Mouse (Mus musculus) kidney, adult 10 weeks (tissue): Measurements from ENCODE around the gene Htra2. TPM values are rescaled to one million over a fixed set of nuclear protein-coding genes. Genes with fewer than 3 reads are reported as not detected.

Experiments
- polyA plus RNA-seq: library from polyadenylated mRNA; stranded (reverse); fragments of 350-450 nt; fragmentation: Illumina TruSeq; extraction: RNeasy Lipid Tissue Mini Kit (QIAGEN cat#74804); gene quantifications from one replicate; pipeline ENCODE4 v1.2.3, GENCODE M21; 2014; ENCODE audit warnings: low read depth, low replicate concordance

The Htra2 gene
- polyA plus RNA-seq: 1.8 TPM

GRCm38 (mm10) chr6:83054871-83055431, at the start of gene Htra2:
TSS of gene Htra2 (minus strand) at chr6:83055273.

GRCm38 (mm10) chr6:83101316-83101687, 46.2 kb upstream of the Htra2 start, which contains the start of the genes Ccdc142 and Gm42688:
TSS of gene Ccdc142 (plus strand) at chr6:83101601.
TSS of gene Gm42688 (plus strand) at chr6:83101617.

GRCm38 (mm10) chr6:83086121-83087035, 31.3 kb upstream of the Htra2 start, which contains the start of gene Lbx2:
TSS of gene Lbx2 (plus strand) at chr6:83086367.

GRCm38 (mm10) chr6:83077630-83078323, 22.7 kb upstream of the Htra2 start, which contains the start of gene Pcgf1:
TSS of gene Pcgf1 (plus strand) at chr6:83077869.

GRCm38 (mm10) chr6:83070247-83070310, 15.0 kb upstream of the Htra2 start, which contains the start of gene Tlx2:
TSS of gene Tlx2 (minus strand) at chr6:83070293.

GRCm38 (mm10) chr6:83057790-83058189, 2.7 kb upstream of the Htra2 start, which contains the start of gene Dqx1:
TSS of gene Dqx1 (plus strand) at chr6:83057844.

GRCm38 (mm10) chr6:83054074-83054851, 810 bp downstream of the Htra2 start, which contains the start of gene Aup1:
TSS of gene Aup1 (plus strand) at chr6:83054521.

GRCm38 (mm10) chr6:83033249-83034185, 21.6 kb downstream of the Htra2 start, which contains the start of the genes Dok1 and Loxl3:
TSS of gene Dok1 (minus strand) at chr6:83033471.
TSS of gene Loxl3 (plus strand) at chr6:83034173.

Other genes with a start within 250 kb of the Htra2 start
- gene Sema4f, start 115.5 kb downstream of the Htra2 start, polyA plus RNA-seq: not detected
- not detected for gene M1ap, start 108.4 kb downstream of the Htra2 start, polyA plus RNA-seq
- not detected for gene Dok1, start 21.8 kb downstream of the Htra2 start, polyA plus RNA-seq
- 1.3 TPM for gene Loxl3, start 21.1 kb downstream of the Htra2 start, polyA plus RNA-seq
- gene Aup1, start 752 bp downstream of the Htra2 start, polyA plus RNA-seq: 3.8 TPM
- gene Dqx1, start 2.6 kb upstream of the Htra2 start, polyA plus RNA-seq: 0.61 TPM
- not detected for gene Tlx2, start 15.0 kb upstream of the Htra2 start, polyA plus RNA-seq
- gene Pcgf1, start 22.6 kb upstream of the Htra2 start, polyA plus RNA-seq: 3.8 TPM
- gene Lbx2, start 31.1 kb upstream of the Htra2 start, polyA plus RNA-seq: not detected
- gene Ccdc142, start 46.3 kb upstream of the Htra2 start, polyA plus RNA-seq: not detected
- 0.53 TPM for gene Gm42688, start 46.3 kb upstream of the Htra2 start, polyA plus RNA-seq
- 50.2 TPM for gene Mrpl53, start 53.8 kb upstream of the Htra2 start, polyA plus RNA-seq
- gene Mogs, start 60.2 kb upstream of the Htra2 start, polyA plus RNA-seq: 2.3 TPM
- 2.1 TPM for gene Wbp1, start 66.3 kb upstream of the Htra2 start, polyA plus RNA-seq
- gene Ino80b, start 70.2 kb upstream of the Htra2 start, polyA plus RNA-seq: not detected
- gene Rtkn, start 80.2 kb upstream of the Htra2 start, polyA plus RNA-seq: 0.24 TPM
- gene Wdr54, start 101.1 kb upstream of the Htra2 start, polyA plus RNA-seq: not detected
- gene 1700003E16Rik, start 101.1 kb upstream of the Htra2 start, polyA plus RNA-seq: not detected
- gene Dctn1, start 110.6 kb upstream of the Htra2 start, polyA plus RNA-seq: 10.8 TPM
- 0.65 TPM for gene Slc4a5, start 164.6 kb upstream of the Htra2 start, polyA plus RNA-seq